Mouse (Mus musculus): ENCODE measurements around the gene Tmem234. TPM values are rescaled to one million over a fixed set of nuclear protein-coding genes. Genes with fewer than 3 reads are reported as not detected.

Gene Tmem234
- total RNA-seq, 1 experiment = 172 TPM

DNA sequence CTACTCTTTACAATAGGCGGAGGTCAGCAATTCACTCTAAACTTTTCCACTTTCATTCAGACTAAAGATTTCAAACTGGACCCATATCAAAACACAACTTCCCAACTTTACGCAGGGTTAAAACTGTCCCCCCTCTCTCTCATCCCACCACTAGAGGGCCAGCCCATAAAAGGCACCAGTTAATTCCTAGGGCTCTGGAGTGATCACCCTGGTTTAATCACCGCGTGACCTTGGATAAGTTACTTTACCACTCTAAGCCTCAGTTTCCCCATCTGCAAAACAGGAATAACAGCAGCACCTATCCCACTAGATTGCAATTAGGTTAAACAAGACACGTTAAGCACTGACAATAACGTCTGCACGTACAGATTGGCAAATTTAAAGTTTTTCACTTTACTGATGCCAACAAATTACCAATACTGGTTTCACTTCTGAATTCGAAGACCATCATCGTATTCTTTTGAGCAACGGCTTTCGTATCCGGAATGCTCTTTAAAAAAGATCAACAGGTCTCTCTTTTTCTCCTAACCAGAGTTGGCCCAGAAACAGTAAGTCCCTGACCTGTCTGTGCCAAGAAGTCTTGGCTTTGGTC, 71.1 kb downstream of the Tmem234 start:
- Histone ChIP-seq H3K4me1 (ENCODE audit: control insufficient read depth in 2 of 2, insufficient read depth in 2 of 2, low read length in 2 of 2, poor library complexity in 1 of 2) (0 out of 4 replicates have a peak, but pooled peaks cover 0 to 1% of the 10 kb centered on the region in 2 experiments), H3K4me3 (ENCODE audit: insufficient read depth in 1 of 2, low read depth in 1 of 2, low read length in 2 of 2, poor library complexity in 1 of 2, severe bottlenecking in 1 of 2) (peak overlapping the region; percentile 84 to 99), H3K9me3 (ENCODE audit: control insufficient read depth, insufficient read depth, low read depth, low read length) (no peaks in the 10 kb centered on the region), H3K36me3 (ENCODE audit: control insufficient read depth, insufficient read depth, low read length, poor library complexity, severe bottlenecking) (peaks cover 2% of the 10 kb centered on the region; the same call in 1 of the 2 replicates), H3K27ac (ENCODE audit: insufficient read depth, low read depth, low read length, poor library complexity, severe bottlenecking) (no peak overlapping the region), H3K9ac (ENCODE audit: insufficient read depth, low read depth, low read length, poor library complexity, severe bottlenecking) (peak overlapping the region; percentile 95)
- no peak for TF ChIP-seq ZNF384 (IDR thresholded peaks at IDR 0.05; ENCODE audit: low read depth, low read length)
- TF ChIP-seq HCFC1 (IDR thresholded peaks at IDR 0.05; ENCODE audit: borderline replicate concordance, insufficient read depth, low read length) = no peak
- TF ChIP-seq CHD2 (IDR thresholded peaks at IDR 0.05; ENCODE audit: low read depth, low read length) = no peak
- no peak for TF ChIP-seq MAFK (IDR thresholded peaks at IDR 0.05; ENCODE audit: insufficient read depth, low read depth, low read length)
- no peak; the same call in 1 of the 2 replicates for TF ChIP-seq ZC3H11A (IDR thresholded peaks at IDR 0.05; ENCODE audit: borderline replicate concordance, low read depth, low read length)
- in situ Hi-C loops (cut with MboI; ENCODE audit: low sequenced_read_pairs in 2 of 2, unreplicated experiment in 2 of 2) = no loop called here
- peak; percentile 51 for DNase-seq (ENCODE audit: low read depth, low spot score)

DNA sequence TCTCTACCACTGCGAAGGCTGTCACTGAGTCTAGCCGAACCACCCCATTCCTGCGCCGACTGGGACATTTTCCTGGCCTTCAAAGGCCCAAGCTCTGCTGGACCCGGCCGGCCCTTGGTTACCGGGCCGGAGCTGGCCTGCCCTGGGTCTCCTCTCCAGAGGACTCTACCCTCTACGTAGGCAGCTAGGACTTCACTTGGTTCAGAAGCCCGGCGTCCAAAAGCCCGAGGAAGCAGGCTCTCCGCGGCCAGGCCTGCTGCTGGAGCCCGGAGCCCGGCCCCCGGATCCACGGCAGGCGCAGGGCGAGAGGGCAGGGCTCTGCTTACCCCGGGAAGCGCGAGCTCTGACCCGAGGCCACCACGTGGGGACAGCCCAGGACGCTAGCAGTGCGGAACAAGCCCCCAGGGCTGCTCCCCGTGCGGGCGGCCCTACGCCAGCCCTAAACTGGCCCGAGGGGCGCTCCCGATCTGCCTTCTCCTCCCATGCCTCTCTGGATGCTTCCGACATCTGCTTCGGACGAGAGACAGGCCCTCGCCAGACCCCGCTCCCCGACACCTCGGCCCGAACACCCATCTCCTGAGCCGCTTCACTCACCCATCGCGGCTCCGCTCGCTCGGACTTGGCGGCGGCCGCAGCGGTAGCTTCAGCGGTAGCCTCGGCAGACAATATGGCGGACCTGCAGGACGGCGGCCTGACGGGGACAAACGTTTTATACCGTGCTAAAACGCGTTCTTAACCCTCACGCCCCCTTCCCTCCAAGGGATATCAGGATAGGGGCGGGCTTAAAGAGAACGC, 71.8 kb downstream of the Tmem234 start, which contains the start of gene Kpna6:
Gene Kpna6, minus strand, starts transcription at position 685 of the 795 bp plus-strand sequence.
- H3K4me3 ChIP-seq (ENCODE audit: insufficient read depth in 1 of 2, low read depth in 1 of 2, low read length in 2 of 2, poor library complexity in 1 of 2, severe bottlenecking in 1 of 2) = peak within 1 kb of the TSS; percentile 84 to 99
- peak; percentile 86 for DNase-seq (ENCODE audit: low read depth, low spot score)
- H3K36me3 ChIP-seq (ENCODE audit: control insufficient read depth, insufficient read depth, low read length, poor library complexity, severe bottlenecking) = peaks cover 2% of the 10 kb centered on the region; the same call in 1 of the 2 replicates
- in situ Hi-C loops (cut with MboI; ENCODE audit: low sequenced_read_pairs in 2 of 2, unreplicated experiment in 2 of 2) = no loop called here
- no peaks in the 10 kb centered on the region for H3K9me3 ChIP-seq (ENCODE audit: control insufficient read depth, insufficient read depth, low read depth, low read length)
- H3K27ac ChIP-seq (ENCODE audit: insufficient read depth, low read depth, low read length, poor library complexity, severe bottlenecking) = peak within 1 kb of the TSS; percentile 40
- H3K9ac ChIP-seq (ENCODE audit: insufficient read depth, low read depth, low read length, poor library complexity, severe bottlenecking) = peak within 1 kb of the TSS; percentile 95
- TF ChIP-seq CHD2 (IDR thresholded peaks at IDR 0.05; ENCODE audit: low read depth, low read length) = no peak
- no peak for TF ChIP-seq MAFK (IDR thresholded peaks at IDR 0.05; ENCODE audit: insufficient read depth, low read depth, low read length)
- no peak for TF ChIP-seq ZC3H11A (IDR thresholded peaks at IDR 0.05; ENCODE audit: borderline replicate concordance, low read depth, low read length)
- TF ChIP-seq HCFC1 (IDR thresholded peaks at IDR 0.05; ENCODE audit: borderline replicate concordance, insufficient read depth, low read length) = peak; percentile 74; the same call in 1 of the 2 replicates
- H3K4me1 ChIP-seq (ENCODE audit: control insufficient read depth in 2 of 2, insufficient read depth in 2 of 2, low read length in 2 of 2, poor library complexity in 1 of 2) = 0 out of 4 replicates have a peak, but pooled peaks cover 0 to 1% of the 10 kb centered on the region in 2 experiments

DNA sequence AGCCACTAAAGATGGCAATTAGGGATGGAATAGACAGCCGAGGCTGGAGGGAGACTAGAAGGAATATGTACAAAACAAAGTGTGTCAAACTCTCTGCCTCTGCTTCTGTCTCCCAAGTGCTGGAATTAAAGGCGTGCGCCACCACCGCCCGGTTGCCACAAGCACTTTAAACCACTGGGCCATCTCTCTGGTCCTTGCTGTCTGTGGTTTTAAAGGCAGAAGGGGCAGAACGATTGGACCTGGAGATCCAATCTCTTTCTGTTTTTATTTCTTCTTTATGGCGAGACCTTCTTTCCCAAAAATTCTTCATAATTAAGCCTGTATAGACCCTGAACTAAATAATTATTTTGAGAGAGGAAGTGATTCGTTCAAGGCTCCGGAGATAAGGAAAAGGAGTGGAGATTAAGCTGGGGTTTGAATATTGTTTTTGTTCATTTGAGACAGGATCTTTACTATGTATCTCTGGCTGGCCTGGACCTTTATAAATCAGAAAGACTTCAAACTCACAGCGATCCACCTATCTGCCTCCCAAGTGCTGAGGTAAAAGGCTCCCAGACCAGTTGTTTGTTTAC, 72.5 kb downstream of the Tmem234 start:
- Histone ChIP-seq H3K36me3 (ENCODE audit: control insufficient read depth, insufficient read depth, low read length, poor library complexity, severe bottlenecking) (peaks cover 3% of the 10 kb centered on the region; the same call in 1 of the 2 replicates), H3K4me1 (ENCODE audit: control insufficient read depth in 2 of 2, insufficient read depth in 2 of 2, low read length in 2 of 2, poor library complexity in 1 of 2) (0 out of 4 replicates have a peak, but pooled peaks cover 0 to 1% of the 10 kb centered on the region in 2 experiments), H3K9me3 (ENCODE audit: control insufficient read depth, insufficient read depth, low read depth, low read length) (no peaks in the 10 kb centered on the region), H3K4me3 (ENCODE audit: insufficient read depth in 1 of 2, low read depth in 1 of 2, low read length in 2 of 2, poor library complexity in 1 of 2, severe bottlenecking in 1 of 2) (peak overlapping the region; percentile 84 to 99), H3K27ac (ENCODE audit: insufficient read depth, low read depth, low read length, poor library complexity, severe bottlenecking) (no peak overlapping the region), H3K9ac (ENCODE audit: insufficient read depth, low read depth, low read length, poor library complexity, severe bottlenecking) (peak overlapping the region; percentile 42; the same call in 1 of the 2 replicates)
- no peak for DNase-seq (ENCODE audit: low read depth, low spot score)
- in situ Hi-C loops (cut with MboI; ENCODE audit: low sequenced_read_pairs in 2 of 2, unreplicated experiment in 2 of 2) = no loop called here
- TF ChIP-seq ZC3H11A (IDR thresholded peaks at IDR 0.05; ENCODE audit: borderline replicate concordance, low read depth, low read length) = no peak
- TF ChIP-seq MAFK (IDR thresholded peaks at IDR 0.05; ENCODE audit: insufficient read depth, low read depth, low read length) = no peak
- no peak for TF ChIP-seq HCFC1 (IDR thresholded peaks at IDR 0.05; ENCODE audit: borderline replicate concordance, insufficient read depth, low read length)
- no peak for TF ChIP-seq ZNF384 (IDR thresholded peaks at IDR 0.05; ENCODE audit: low read depth, low read length)
- TF ChIP-seq CHD2 (IDR thresholded peaks at IDR 0.05; ENCODE audit: low read depth, low read length) = no peak

Other genes with a start within 250 kb of the Tmem234 start
- gene Zbtb8a, start 222.6 kb upstream of the Tmem234 start, total RNA-seq (2012; rRNA removed) = 25.3 and 32.5 TPM in 2 replicates
- 2.5 and 2.7 TPM in 2 replicates for gene Zbtb8b, start 159.8 kb upstream of the Tmem234 start, total RNA-seq (2012; rRNA removed)
- gene Bsdc1, start 139.1 kb upstream of the Tmem234 start, total RNA-seq (2012; rRNA removed) = 28.9 and 33.3 TPM in 2 replicates
- gene Tssk3, start 109.6 kb upstream of the Tmem234 start, total RNA-seq (2012; rRNA removed) = 0.16 TPM in 1 of 2 replicates, not detected in the other
- not detected in 2 replicates for gene Fam229a, start 109.5 kb upstream of the Tmem234 start, total RNA-seq (2012; rRNA removed)
- gene Marcksl1, start 87.1 kb upstream of the Tmem234 start, total RNA-seq (2012; rRNA removed) = 175 and 233 TPM in 2 replicates
- gene Hdac1, start 58.0 kb upstream of the Tmem234 start, total RNA-seq (2012; rRNA removed) = 96.0 and 102 TPM in 2 replicates
- 19.1 and 36.6 TPM in 2 replicates for gene Lck, start 27.0 kb upstream of the Tmem234 start, total RNA-seq (2012; rRNA removed)
- not detected in 2 replicates for gene Fam167b, start 22.1 kb upstream of the Tmem234 start, total RNA-seq (2012; rRNA removed)
- gene Eif3i, start within 50 bp of the Tmem234 start, total RNA-seq (2012; rRNA removed) = 297 and 328 TPM in 2 replicates
- gene Dcdc2b, start 13.6 kb downstream of the Tmem234 start, total RNA-seq (2012; rRNA removed) = 0.71 and 1.2 TPM in 2 replicates
- 7.9 and 8.7 TPM in 2 replicates for gene Iqcc, start 18.4 kb downstream of the Tmem234 start, total RNA-seq (2012; rRNA removed)
- gene Ccdc28b, start 23.3 kb downstream of the Tmem234 start, total RNA-seq (2012; rRNA removed) = 9.1 and 11.1 TPM in 2 replicates
- 61.5 and 72.9 TPM in 2 replicates for gene Txlna, start 40.4 kb downstream of the Tmem234 start, total RNA-seq (2012; rRNA removed)
- gene Kpna6, start 72.1 kb downstream of the Tmem234 start, total RNA-seq (2012; rRNA removed) = 29.4 and 39.4 TPM in 2 replicates
- 15.8 and 16.9 TPM in 2 replicates for gene Tmem39b, start 96.2 kb downstream of the Tmem234 start, total RNA-seq (2012; rRNA removed)
- 39.6 and 58.2 TPM in 2 replicates for gene Khdrbs1, start 141.6 kb downstream of the Tmem234 start, total RNA-seq (2012; rRNA removed)
- 71.3 and 104 TPM in 2 replicates for gene Ptp4a2, start 210.6 kb downstream of the Tmem234 start, total RNA-seq (2012; rRNA removed)

Measured in ES-E14 (cell line).